Mouse (Mus musculus) heart, adult 2 months (tissue): ENCODE measurements at regions not wholly inside any gene's neighbourhood (a gene's known extent, or its start where the extent isn't known, plus 50 kb on each side); places are given as distances from the start of the nearest gene placed in this dataset.

Experiments
- CTCF ChIP-seq: fragments of 200-600 bp; IDR thresholded peaks from 2 replicates; pipeline ENCODE4 v1.8.1; 2022; ENCODE audit warnings: antibody characterized with exemption, mild to moderate bottlenecking, moderate library complexity
- EP300 ChIP-seq: fragments of 200-500 bp; IDR thresholded peaks from 2 replicates; pipeline ENCODE4 v1.6.1; 2011; ENCODE audit warnings: low read depth, low read length, control low read depth; ENCODE audit not compliant: insufficient read depth
- POLR2A ChIP-seq: fragments of 200-500 bp; IDR thresholded peaks from 2 replicates; pipeline ENCODE4 v1.6.1; 2011; ENCODE audit warnings: mild to moderate bottlenecking, low read depth, low read length, control low read depth; ENCODE audit not compliant: insufficient read depth

DNA sequence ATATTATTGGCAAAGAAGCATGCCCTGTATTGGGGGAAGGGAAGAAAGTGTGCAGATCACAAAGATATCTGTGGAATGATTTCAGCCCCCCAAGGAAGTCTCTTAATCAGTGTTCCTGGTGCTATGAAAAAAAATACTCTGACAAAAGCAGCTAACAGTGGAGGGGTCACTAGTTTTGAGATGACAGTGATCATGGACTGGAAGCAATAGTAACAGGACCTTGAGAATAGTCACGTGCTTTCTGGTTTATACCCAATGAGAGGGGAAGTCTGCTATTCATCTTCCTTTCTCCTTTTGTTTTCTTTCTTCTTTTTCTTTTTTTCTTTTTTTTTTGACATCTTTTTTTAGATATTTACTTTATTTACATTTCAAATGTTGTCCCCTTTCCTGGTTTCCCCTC, 79.1 kb upstream of the Ddit4l start:
- TF ChIP-seq CTCF (no peak), EP300 (no peak), POLR2A (no peak)
